In genomic region chr5:25027673-25028072, GRCm38 (mm10) we compare ENCODE assay signal across 12 mouse cellular contexts.
"Had no signal": no experiment of that assay in that cellular context is flagged by ENCODE, and none has a peak within 500 bp of the region (broad histone marks: within the 10 kb centered on the region; RNA-seq: fewer than 3 reads in every experiment).

No protein-coding gene starts in this region.

- H3K9ac ChIP-seq: kidney, embryonic 15.5 days; limb, embryonic 12.5 days; liver, embryonic 15.5 days; neural tube, embryonic 12.5 days had no signal

- H3K27ac ChIP-seq: kidney, embryonic 15.5 days; limb, embryonic 12.5 days; liver, embryonic 15.5 days; neural tube, embryonic 12.5 days; stomach, postnatal 0 days had no signal

- H3K4me1 ChIP-seq: limb, embryonic 12.5 days; neural tube, embryonic 12.5 days had no signal

- H3K36me3 ChIP-seq: kidney, embryonic 15.5 days; limb, embryonic 12.5 days; liver, embryonic 15.5 days; neural tube, embryonic 12.5 days had no signal

- H3K4me2 ChIP-seq: kidney, embryonic 15.5 days; limb, embryonic 12.5 days; liver, embryonic 11.5 days; liver, embryonic 15.5 days; neural tube, embryonic 12.5 days had no signal

- H3K4me3 ChIP-seq: kidney, embryonic 15.5 days; limb, embryonic 12.5 days; liver, embryonic 15.5 days; neural tube, embryonic 12.5 days had no signal

- H3K27me3 ChIP-seq: kidney, embryonic 15.5 days; limb, embryonic 12.5 days; liver, embryonic 15.5 days; neural tube, embryonic 12.5 days had no signal

- H3K9me3 ChIP-seq: kidney, embryonic 15.5 days; limb, embryonic 12.5 days; liver, embryonic 15.5 days; neural tube, embryonic 12.5 days had no signal

- DNase-seq: kidney, postnatal 14 days; lung, adult 2 months; lung, postnatal 36 days; midbrain, embryonic 14.5 days; thymus, postnatal 4 days had no signal

- ATAC-seq: lung, postnatal 0 days had no signal
